Mouse (Mus musculus): ENCODE results near the gene Lig4.
A peak's percentile ranks its signal among the peaks of the same experiment; 100 is the strongest.

The Lig4 gene

GRCm38 (mm10) chr8:9977573-9978314 is at the start of gene Lig4, which contains the start of gene Abhd13:
Gene Lig4 (minus strand): TSS chr8:9977686.
Gene Abhd13 (plus strand): TSS chr8:9977707.
- peak; percentile 98 for DNase-seq

- peak; percentile 65 for DNase-seq
Measured at GRCm38 (mm10) chr8:10017231-10017630, 39.7 kb upstream of the Lig4 start.

GRCm38 (mm10) chr8:10016252-10016651 is 38.8 kb upstream of the Lig4 start:
- no peak for DNase-seq

- DNase-seq: no peak
Measured at GRCm38 (mm10) chr8:10007660-10008028, 30.2 kb upstream of the Lig4 start.

GRCm38 (mm10) chr8:10006986-10007659 is 29.6 kb upstream of the Lig4 start:
- peak; percentile 24 for DNase-seq

GRCm38 (mm10) chr8:10006156-10006985 is 28.9 kb upstream of the Lig4 start, which contains the start of gene Tnfsf13b:
Gene Tnfsf13b (plus strand): TSS chr8:10006467.
- DNase-seq: peak; percentile 66

GRCm38 (mm10) chr8:10004115-10004514 is 26.6 kb upstream of the Lig4 start:
- DNase-seq: no peak

- DNase-seq: no peak
Measured at GRCm38 (mm10) chr8:9980188-9980587, 2.7 kb upstream of the Lig4 start.

- DNase-seq: no peak
Measured at GRCm38 (mm10) chr8:9979746-9980145, 2.3 kb upstream of the Lig4 start.

GRCm38 (mm10) chr8:9978475-9979230 is 1.2 kb upstream of the Lig4 start:
- DNase-seq: no peak

GRCm38 (mm10) chr8:9977016-9977415 is 470 bp downstream of the Lig4 start:
- DNase-seq: no peak

GRCm38 (mm10) chr8:9975898-9976611 is 1.4 kb downstream of the Lig4 start:
- peak; percentile 99 for DNase-seq

- DNase-seq: no peak
Measured at GRCm38 (mm10) chr8:9975276-9975675, 2.2 kb downstream of the Lig4 start.

GRCm38 (mm10) chr8:9971866-9972265 is 5.6 kb downstream of the Lig4 start:
- no peak for DNase-seq

- no peak for DNase-seq
Measured at GRCm38 (mm10) chr8:9959919-9960318, 17.6 kb downstream of the Lig4 start.

- no peak for DNase-seq
Measured at GRCm38 (mm10) chr8:9958338-9958737, 19.1 kb downstream of the Lig4 start.

GRCm38 (mm10) chr8:9949134-9949890 is 28.2 kb downstream of the Lig4 start:
- DNase-seq: no peak

GRCm38 (mm10) chr8:9935574-9935973 is 41.9 kb downstream of the Lig4 start:
- DNase-seq: no peak

GRCm38 (mm10) chr8:9934891-9935565 is 42.5 kb downstream of the Lig4 start:
- peak; percentile 85 for DNase-seq

- peak; percentile 69 for DNase-seq
Measured at GRCm38 (mm10) chr8:9932711-9933110, 44.8 kb downstream of the Lig4 start.
